Mouse (Mus musculus): ENCODE measurements around the gene Lin37.

Lin37 gene

GRCm38 (mm10) chr7:30586455-30587020 lies 26.9 kb upstream of the Lin37 start:
- no peak for DNase-seq (ENCODE audit: low read depth, low spot score)

- no peak for DNase-seq (ENCODE audit: low read depth, low spot score)
Observed at GRCm38 (mm10) chr7:30585170-30585569, 25.5 kb upstream of the Lin37 start.

GRCm38 (mm10) chr7:30584339-30584738 lies 24.7 kb upstream of the Lin37 start:
- DNase-seq (ENCODE audit: low read depth, low spot score) = no peak

- no peak for DNase-seq (ENCODE audit: low read depth, low spot score)
Observed at GRCm38 (mm10) chr7:30581547-30581946, 21.9 kb upstream of the Lin37 start.

- no peak for DNase-seq (ENCODE audit: low read depth, low spot score)
Observed at GRCm38 (mm10) chr7:30579950-30580349, 20.3 kb upstream of the Lin37 start.

- no peak for DNase-seq (ENCODE audit: low read depth, low spot score)
Observed at GRCm38 (mm10) chr7:30572969-30573368, 13.3 kb upstream of the Lin37 start.

GRCm38 (mm10) chr7:30572389-30572788 lies 12.8 kb upstream of the Lin37 start:
- no peak for DNase-seq (ENCODE audit: low read depth, low spot score)

GRCm38 (mm10) chr7:30567555-30567954 lies 7.9 kb upstream of the Lin37 start:
- DNase-seq (ENCODE audit: low read depth, low spot score) = no peak

GRCm38 (mm10) chr7:30566033-30566432 lies 6.4 kb upstream of the Lin37 start:
- no peak for DNase-seq (ENCODE audit: low read depth, low spot score)

- no peak for DNase-seq (ENCODE audit: low read depth, low spot score)
Observed at GRCm38 (mm10) chr7:30564970-30565571, 5.4 kb upstream of the Lin37 start, which contains the start of gene Igflr1. TSS of gene Igflr1 (plus strand) at chr7:30565427.

- no peak for DNase-seq (ENCODE audit: low read depth, low spot score)
Observed at GRCm38 (mm10) chr7:30563906-30564280, 4.3 kb upstream of the Lin37 start.

GRCm38 (mm10) chr7:30563117-30563905 lies 3.7 kb upstream of the Lin37 start, which contains the start of the genes U2af1l4, Gm49396 and Psenen:
TSS of gene U2af1l4 (plus strand) at chr7:30563301.
TSS of gene Gm49396 (plus strand) at chr7:30563344.
TSS of gene Psenen (minus strand) at chr7:30563627.
- peak; percentile 97 for DNase-seq (ENCODE audit: low read depth, low spot score)

GRCm38 (mm10) chr7:30562526-30563116 lies 3.0 kb upstream of the Lin37 start:
- peak; percentile 34 for DNase-seq (ENCODE audit: low read depth, low spot score)

GRCm38 (mm10) chr7:30560296-30560695 lies 658 bp upstream of the Lin37 start:
- no peak for DNase-seq (ENCODE audit: low read depth, low spot score)

GRCm38 (mm10) chr7:30558656-30559442 lies 789 bp downstream of the Lin37 start:
- DNase-seq (ENCODE audit: low read depth, low spot score) = peak; percentile 33

- DNase-seq (ENCODE audit: low read depth, low spot score) = peak; percentile 32
Observed at GRCm38 (mm10) chr7:30557901-30558514, 1.6 kb downstream of the Lin37 start.

GRCm38 (mm10) chr7:30556894-30557536 lies 2.6 kb downstream of the Lin37 start:
- peak; percentile 55 for DNase-seq (ENCODE audit: low read depth, low spot score)

- no peak for DNase-seq (ENCODE audit: low read depth, low spot score)
Observed at GRCm38 (mm10) chr7:30553810-30554584, 5.6 kb downstream of the Lin37 start.

- DNase-seq (ENCODE audit: low read depth, low spot score) = no peak
Observed at GRCm38 (mm10) chr7:30553021-30553589, 6.5 kb downstream of the Lin37 start.

Data from 3T3-L1 (cell line).